Mouse (Mus musculus) urinary bladder, postnatal 14 days (tissue): Measurements from ENCODE around the gene Lrrc73.
A peak's percentile ranks its signal among the peaks of the same experiment; 100 is the strongest.

Experiments used
- DNase-seq: peaks from one replicate; pipeline ENCODE4 v3.0.0; 2021; ENCODE audit warnings: low spot score

Lrrc73 gene

DNA sequence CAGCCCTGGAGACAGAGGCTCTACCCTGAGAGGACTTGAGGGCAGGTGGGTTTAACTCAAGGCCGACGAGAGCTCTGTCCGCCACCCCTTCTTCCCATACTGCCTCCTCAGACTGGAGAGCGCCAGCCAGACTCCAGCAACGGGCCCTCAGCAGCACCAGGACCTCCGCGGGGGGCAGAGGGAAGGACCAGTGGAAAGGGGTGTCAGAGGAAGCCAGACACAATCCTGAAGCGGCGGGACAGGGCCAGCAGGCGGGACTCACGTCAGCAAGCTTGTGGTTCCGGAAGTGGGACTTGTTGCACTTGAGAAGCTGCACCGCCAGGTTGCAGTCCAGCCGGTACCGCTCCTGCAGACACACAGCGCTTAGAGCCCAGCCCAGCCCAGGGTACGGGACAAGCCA lies 6.3 kb downstream of the Lrrc73 start:
- DNase-seq = no peak

DNA sequence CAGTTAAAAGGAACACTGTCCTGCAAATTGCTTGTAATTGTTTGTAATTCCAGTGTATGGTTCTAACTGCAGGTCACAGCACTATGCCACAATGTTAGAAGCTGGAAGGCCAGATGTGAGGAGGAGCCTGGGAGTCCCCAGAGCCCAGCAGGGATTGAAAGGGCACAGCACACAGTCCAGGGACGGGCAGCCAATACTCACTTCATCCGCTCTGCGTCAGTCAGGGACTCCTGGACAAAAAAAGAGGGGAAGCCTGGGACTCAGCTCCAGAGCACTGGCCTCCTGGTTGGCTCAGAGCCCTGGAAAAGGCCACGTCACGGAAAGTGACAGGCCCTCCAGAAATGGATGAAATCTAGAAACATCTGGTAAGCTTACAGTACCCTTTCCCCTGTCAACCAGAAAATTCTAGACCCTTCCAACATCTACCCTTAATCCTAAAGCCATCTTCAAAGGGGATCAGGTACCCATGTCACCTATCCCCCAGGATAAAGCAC lies 8.9 kb downstream of the Lrrc73 start:
- no peak for DNase-seq

DNA sequence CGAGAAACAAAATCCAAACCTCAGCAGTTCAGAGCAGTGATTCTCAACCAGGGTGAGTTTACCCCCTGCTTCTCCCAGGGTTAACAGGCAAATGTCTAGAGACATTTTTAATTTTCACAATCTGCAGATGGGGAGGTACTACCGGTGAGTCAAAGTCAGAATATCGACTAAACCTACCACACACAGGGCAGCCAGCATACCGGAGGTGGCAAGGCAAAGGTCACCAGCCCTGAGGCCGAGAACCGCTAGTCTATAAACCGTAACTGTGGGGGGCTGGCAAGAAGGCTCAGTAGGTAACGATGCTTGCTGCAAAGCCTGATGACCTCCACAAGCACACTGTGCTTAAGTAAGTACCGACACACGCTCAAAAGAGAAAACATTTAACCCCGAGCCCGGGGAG lies 12.2 kb downstream of the Lrrc73 start:
- DNase-seq = no peak

DNA sequence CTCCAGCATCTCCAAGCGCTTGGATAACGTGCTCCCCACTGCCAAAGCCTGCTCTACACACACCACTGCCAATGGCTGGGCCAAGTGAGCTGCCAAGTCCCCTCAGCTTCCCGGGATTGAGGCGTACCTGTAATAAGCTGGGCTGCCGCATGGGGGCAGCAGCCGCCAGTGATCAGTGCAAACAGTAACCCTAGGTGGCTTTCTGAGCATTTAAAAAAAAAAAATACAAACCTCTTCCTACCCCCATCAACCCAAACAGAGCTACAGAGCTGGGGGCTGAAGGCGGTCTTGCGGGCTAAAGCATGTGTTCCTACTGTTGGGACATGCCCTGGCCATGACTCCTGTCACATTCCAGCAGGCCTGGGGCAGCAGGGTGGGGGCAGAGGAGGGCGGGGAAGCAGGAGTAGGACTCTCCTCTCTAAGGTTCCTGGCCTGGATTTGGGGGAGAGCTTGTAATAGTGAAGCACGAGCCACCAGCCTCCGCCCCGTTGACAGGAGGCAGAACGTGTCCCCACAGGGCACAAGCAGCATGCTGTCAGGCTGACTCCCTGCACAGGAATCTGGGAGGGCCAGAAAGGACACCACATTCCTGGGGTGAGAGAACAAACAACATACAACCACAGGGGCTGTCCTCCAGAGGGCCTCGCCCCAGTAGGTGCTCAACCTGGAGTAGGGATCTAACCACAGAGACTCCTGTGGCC lies 12.7 kb downstream of the Lrrc73 start:
- DNase-seq = peak; percentile 82

DNA sequence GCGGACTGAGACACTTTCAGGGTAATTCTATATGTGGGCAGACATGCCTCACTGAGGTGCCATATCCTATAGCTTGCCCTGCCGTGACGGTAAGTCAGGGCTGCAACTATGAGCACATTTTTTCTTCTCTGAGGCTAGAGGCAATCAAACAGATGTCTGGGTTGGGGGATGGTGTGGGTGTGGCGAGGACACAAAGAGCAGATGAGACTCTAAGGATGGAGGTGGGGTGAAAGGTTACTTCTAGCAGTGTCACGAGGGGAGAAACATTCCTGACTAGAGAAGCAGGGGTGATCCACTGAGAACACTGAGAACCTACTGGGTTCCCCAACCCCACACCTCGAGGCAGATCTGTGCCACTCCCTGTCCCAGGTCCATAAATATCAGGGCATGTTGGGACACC lies 13.7 kb downstream of the Lrrc73 start:
- no peak for DNase-seq

DNA sequence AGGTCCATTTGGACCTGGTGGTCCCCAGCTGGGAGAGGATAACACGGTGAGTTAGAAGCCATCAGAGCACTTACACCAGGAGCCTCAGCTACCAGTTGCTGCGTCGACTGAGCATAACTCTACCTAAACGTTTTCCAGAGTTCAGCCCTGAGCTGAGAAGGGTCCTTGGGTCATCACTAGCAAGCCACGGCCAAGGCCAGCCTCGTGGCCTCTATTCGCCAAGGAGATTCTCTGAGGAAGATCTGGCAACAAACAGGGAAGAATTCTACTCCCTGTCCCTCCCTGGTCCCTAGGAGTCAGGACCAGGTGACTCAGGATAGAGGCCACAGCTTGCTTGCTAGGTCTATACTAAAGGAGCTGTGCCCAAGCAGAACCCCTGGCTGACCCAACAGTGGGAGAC lies 14.2 kb downstream of the Lrrc73 start:
- no peak for DNase-seq

DNA sequence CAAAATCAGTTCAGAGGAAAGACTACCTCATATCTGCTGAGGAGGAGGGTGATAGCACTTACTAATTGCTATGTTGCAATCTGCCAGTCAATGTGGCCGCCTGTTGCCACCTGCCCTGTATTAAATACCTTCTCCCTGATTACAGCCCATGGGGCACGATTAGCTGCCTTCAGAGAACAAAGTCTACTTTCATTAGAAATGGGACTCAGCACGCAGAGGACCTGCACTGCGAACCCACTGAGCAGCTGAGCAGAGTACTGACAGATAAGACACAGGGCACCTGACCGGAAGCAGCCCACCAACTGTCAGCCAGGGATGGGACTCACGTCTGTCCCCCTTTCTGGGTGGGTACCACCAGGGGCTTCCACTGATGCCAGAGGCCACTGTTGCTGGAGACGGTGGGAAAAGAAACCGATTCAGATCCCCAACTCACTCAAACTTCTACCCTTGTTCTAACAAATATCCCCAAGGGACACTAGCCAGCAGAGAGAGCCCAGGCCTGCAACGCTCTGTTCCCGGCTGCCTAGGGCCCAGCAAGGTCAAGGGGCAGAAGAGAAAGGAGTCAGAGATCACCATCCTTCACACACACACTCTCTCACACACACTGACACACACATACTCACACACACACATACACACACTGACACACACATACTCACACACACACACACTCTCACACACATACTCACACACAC lies 14.8 kb downstream of the Lrrc73 start:
- no peak for DNase-seq

DNA sequence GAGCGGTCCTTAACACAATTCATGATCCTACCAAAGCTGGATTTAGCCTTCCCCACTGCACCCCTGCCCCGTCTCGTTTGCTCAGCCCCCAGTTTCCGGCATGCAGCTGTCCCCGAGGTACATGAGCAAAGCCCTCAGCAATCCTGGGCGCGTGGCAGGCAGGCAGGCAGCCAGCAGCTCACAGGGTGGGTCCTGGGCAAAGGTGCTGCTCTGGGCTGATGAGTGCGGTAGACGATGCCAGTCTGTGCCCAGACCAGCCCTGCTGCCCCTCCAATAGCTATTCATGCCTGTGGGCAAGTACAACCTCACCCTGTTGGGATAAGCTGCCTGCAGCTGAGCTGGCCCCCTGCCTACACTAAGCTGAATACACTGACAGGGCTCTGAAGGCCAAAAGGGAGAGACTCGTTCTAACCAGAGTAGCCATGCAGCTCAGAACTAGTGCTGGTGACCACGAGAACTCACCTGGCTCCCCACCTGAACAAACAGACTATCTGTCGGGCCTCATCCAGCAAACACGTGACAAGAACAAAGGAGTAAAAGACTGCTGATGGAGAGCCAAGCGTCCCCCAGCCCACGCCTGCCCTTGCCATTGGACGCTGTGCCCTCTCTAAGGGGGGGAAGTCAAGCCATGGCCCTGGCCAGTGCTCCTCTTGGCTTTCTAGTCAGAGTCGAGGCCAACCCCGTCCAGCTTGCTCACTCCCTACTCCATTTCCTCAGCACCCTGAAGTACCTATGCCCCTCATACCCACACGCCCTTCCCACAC lies 16.6 kb downstream of the Lrrc73 start:
- DNase-seq = peak; percentile 73

DNA sequence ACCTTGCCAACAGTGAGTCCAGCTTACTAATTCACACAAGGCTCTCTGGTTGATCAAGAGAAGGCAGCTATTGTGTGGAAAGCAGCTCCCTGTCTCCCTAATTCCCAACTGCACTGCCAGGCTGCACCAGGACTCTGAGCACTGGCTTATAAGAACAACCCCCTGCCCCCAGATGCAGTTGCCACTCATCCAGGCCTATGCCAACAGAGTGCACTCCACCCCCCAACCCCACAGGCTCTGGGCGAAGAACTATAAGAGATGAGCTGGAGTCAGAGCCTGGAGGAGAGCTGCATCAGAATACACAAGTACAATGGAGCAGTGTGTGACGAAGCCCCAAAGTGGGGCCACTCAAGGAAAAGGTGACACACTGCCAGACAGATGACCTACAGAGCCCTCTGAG lies 18.7 kb downstream of the Lrrc73 start:
- DNase-seq = no peak

DNA sequence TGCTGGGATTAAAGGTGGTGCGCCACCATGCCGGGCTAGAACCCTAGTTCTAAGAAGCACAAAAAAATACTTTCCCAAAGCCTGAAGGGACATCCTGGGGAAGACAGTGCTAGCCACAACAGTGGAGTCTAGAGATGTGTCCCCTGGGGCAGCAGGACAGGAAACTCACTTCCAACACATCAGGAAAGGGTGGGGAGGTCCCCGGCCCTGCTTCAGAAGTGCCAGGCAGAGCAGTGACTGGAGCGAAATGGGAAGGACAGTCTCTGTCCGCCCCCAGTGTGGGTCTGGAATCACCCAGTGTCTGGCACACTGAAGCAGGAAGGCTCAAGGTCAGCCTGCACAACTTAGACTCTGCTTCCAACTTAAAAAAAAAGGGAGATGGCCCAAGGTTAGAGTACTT lies 19.3 kb downstream of the Lrrc73 start:
- no peak for DNase-seq

DNA sequence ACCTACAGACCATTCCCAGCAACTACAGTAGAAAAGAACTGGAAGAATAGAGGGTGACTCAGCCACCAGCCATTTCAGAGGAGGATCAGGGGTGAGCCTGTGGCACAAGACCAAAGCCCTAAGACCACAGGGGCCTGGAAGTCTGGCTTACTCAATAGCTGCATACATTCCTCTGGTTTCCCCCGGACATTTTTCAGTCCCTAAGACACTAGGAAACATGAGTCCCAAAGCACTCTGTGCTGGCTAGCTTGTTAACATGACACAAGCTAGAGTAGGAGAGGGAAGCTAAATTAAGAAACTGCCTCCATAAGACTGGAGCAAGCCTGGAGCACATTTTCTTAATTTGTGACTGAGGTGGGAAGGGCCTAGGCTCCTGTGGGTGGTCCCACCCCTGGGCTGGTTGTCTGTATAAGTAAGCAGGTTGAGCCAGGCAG lies 20.5 kb downstream of the Lrrc73 start:
- peak; percentile 28 for DNase-seq

DNA sequence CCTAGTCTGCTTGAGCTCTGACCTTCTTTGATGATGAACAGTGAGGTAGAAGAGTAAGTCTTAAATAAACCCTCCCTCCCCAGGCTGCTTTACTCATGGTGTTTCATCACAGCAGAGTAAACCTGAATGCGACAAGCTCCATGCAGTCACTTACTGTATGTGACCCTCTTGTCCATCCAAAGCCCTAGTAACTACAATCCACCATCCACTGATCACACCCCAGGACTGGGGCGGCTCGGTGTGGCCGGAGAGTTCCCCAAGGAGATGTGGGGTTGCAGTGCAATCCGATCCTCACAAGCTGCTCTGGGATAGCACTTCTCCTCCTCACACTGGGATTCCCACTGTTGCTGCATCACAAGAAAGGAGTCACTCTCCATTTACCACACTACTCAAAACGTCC lies 21.1 kb downstream of the Lrrc73 start:
- no peak for DNase-seq

DNA sequence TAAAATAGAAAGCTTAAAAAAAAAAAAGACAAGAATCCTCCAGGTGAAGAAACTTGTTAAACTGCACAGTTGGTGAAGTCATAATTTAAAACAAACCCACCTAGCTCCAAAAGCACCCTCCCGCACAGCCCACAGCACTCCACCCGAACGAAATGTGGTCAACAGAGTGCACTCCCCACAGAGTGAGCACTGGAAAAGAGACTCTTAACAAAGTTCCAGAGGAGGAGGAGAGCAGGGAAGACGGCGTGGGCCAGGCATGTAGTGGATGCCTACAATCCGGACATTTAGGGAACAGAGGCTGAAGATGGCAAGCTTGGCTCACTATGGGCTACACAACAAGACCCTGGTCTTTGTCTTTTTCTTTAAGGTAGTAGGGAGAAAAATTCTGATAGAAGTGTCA lies 21.7 kb downstream of the Lrrc73 start:
- no peak for DNase-seq

DNA sequence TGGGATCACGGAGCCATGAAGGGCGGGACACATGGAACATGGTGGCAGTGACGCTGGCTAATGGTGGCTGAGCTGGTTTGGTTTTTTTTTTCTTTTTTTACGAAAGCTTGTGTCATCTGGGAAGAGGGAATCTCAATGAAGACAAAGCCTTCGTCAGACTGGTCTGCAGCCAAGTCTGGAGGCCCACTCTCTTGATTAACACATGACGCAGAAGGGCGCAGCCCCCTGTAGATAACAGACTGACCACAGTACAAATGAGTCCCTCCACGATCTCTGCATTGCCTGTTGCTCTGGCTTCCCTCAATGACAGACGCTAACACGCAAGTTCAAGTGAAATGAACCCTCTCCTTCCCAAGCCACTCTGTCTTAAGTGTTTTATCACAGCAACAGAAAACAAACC lies 22.2 kb downstream of the Lrrc73 start:
- no peak for DNase-seq

DNA sequence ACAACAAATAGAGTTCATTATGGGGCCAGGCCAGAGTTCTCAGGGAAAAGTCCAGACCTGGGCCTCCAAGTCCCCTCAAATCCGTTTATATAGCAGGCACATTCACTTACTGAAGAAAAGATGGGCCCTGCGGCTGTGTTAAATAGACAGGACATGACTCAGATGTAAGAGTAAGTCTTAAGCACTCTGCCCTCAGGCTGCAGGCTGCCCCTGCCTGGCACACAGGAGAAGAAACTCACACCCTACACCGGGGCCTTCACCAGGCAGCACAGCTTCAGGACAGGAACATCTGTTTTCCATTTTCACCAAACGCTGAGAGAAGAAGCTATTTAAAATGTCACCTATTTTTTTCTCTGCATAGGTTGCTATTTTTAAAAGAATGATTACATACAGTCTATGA lies 24.3 kb downstream of the Lrrc73 start:
- DNase-seq = no peak

DNA sequence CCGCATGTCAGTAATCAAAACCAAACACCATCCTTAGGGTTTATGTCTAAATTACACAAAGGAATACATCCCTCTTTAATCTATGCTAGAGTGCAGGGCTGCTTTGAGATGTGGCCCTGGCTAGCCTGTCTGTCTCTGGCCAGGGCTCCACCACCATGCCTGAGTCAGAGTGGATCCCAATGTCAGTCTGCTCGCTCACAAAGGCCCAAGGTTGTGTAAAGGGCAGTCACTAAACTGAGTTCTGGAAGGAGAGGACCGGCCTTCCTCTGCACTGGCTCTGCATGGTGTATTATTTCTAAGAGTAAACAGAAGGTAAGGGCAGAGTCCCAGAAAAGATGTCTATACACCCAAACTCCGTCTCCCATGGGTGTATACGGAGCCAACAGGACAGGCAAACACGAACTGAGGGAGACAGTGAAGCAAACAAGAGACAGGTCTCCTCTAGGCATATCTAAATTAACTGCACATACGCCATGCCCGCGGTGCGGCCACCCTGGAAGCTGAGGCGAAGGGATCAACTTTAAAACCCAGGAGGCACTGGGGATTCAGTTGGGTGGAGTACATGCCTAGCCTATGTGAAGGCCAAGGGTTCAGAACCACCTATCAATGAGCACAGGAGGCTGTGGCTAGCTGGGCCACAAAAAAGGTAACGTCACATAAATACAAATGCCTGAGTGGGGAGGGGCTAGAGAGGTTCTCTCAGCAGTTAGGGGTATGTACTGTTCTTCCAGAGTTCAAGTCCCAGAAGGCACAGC lies 24.9 kb downstream of the Lrrc73 start:
- DNase-seq = no peak

DNA sequence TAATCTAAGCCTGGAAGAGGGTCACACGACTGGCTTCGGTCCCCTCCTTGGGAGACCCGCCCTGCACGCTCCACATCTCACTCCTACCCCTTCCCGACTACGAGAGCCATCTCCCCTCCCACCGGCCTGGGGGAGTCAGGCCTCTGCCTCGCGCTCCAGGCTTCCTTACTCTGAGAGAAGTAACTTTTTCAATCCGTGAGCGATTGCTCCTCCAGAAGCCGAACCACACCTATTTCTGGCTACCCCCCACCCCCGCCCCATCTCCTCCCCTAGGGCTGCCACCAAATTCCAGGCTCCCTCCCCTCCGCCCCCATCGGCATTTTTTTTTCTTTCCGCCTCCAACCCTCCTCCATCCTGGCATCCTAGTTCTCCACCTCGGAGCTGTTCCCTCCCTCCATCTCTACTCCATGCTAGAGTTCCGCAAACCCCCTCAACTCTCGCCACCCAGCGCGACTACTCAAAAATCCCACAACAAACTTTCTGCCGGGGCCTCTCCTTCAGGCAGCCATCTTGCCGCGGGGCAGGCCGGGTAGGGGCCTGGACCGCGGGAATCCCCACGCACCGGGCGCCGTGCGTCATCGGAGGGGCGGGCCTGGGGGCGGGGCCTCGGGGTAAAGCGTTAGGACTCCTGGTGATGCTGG lies 29.3 kb downstream of the Lrrc73 start, which contains the start of gene Tjap1:
Gene Tjap1, minus strand, starts transcription at position 544 of the 641 bp plus-strand sequence.
- DNase-seq = peak; percentile 90

DNA sequence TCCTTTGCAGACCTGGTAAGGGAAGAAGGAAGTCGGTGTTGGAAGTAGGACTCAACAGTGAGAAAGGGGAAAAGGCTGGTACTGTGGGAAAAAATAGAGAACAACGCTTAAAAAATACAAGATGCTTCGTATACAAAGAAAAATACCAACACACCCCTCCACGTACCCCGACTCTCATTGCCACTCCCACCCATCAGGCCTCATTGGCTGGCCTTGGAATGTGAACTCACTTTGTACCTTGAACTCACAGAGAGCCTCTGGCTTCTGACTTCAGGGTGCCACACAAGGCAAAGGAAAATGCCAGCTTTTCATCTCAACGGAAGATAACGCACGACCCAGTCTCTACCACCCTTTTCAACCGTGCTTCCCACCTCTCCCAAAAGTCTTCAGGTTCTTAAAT lies 29.8 kb downstream of the Lrrc73 start:
- DNase-seq = no peak

DNA sequence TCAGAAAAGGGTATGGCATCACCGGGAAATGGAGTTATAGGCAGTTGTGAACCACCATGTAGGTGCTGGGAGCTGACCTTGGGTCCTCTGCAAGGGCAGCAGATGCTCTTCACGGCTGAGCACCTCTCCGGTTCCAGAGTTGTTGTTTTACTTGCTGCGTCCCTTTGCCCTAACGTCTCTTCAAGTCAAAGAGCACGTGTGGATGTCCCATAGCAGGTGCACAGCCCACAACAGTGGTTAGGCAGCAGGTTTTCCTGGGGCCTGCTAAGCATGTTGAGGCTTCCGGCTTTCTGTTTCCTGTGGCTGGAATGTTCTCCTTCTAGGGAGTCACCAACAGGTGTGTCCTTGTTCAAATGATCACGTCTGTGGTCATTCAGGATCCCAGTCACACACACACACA lies 30.6 kb downstream of the Lrrc73 start:
- DNase-seq = no peak

DNA sequence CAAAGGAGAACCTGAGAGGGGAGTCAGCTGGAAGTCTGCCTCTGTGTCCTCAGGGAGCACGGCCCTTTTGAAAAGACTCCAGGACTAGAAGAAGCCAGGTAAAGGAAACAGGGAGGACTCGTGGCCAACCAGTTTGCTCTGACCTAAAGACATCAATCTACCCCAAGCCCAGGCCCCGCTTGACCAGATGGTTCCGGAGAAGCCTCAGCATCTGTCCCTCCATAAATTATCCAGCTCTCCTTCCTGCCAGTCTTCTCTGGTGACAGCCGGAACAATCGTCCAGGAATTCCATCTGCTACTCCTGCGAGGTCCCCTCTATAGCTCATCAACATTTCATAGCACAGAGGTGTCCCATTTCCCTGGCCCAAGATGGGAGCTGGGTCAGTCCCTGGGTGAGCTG lies 31.3 kb downstream of the Lrrc73 start:
- DNase-seq = no peak

DNA sequence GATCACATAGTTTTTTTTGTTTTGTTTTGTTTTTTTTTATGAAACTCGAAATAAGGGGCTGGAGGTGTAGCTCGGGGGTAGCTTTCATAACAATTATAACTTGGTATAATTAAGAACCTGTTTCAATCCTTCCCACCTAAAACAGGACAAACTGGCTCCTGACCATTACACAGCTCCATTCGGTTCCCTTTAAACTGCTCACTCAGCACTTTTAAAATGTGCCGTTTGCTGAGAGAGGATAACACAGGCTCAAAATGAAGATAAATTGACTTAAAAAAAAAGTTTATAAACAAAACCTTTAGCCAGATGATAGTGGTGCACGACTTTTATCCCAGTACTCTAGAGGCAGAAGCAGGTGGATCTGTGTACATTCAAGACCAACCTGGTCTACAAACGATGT lies 32.1 kb downstream of the Lrrc73 start:
- DNase-seq = no peak

DNA sequence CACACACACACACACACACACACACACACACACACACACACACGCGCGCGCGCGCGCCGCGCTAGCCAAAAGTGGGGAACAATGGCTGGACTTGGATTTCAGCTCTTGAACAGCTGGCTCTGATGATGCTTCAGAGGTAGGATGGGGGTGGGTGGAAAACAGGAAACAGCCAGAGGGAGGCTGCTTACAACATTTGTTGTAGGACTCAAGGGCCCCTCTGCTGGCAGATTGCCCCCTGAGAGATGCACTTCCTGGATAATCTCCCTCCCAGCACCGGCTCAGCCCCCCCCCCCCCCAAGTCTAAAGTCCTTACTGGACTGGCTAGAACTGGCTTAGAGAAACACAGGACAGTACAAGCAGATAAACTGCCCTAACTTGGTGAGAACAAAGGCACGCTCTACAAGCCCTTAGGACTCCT lies 34.4 kb downstream of the Lrrc73 start:
- DNase-seq = no peak
